Mouse (Mus musculus) kidney, postnatal 10 days (tissue): ENCODE results near the gene 2010111I01Rik.

ENCODE experiments used
- DNase-seq: peaks from one replicate; pipeline ENCODE4 v3.0.0; 2021; ENCODE audit warnings: mixed read lengths

2010111I01Rik gene

DNA sequence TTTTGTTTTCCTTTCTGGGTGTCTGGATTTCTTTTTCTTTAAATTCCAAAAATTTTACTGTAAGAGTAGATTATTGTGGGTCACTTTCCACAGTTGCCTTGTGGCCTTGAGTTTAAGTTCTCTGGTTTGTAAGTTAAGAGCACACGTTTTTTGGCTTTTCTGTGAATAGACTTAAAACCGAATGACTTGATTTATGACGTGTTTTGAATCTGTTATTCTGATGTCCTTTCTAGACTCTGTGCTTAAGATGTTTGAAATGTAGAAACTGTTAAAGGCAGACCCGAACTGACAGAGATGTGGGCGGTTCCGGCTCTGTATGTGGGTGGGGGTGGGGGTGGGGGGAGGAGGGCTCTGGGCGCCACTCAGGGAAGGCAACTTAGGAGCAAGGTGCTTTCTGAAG is 282.3 kb downstream of the 2010111I01Rik start:
- DNase-seq, result no peak

DNA sequence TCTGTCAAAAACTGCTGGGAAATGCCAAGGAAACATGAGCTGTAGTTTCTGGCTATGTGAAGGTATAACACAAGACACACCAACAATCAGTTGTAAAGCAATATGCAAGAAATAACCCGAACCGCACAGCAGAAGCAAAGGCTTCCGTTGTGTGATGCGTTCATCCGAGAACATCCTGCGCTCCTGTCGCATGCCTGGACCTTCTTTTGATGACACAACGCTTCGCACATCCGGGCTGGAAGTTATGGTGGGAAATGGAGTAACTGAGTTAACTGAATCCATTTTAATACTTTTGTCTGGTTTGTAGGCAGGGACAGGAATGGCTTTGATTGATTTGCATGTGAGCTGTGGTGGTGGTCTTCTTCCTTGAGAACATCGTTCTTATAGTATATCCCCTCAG is 282.9 kb downstream of the 2010111I01Rik start:
- DNase-seq, result no peak

DNA sequence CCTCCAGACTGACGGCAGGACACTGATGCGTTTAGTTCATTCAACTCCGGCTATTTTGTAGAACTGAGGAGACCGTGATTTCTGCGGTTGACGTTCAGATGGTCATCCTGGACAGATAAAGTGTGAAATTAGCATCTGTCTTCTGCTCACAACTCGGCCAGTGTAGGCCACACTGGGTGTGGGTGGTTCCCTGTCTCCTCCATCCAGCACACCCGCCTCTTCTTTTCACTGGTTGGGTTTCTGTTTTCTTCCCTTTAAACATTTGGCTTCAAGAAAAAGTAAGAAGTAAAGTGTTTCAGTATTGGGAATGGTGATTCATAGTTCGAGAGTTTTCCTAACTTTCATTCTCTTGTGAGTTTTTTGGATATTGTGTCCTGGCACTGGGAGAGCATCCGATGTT is 283.6 kb downstream of the 2010111I01Rik start:
- no peak for DNase-seq

DNA sequence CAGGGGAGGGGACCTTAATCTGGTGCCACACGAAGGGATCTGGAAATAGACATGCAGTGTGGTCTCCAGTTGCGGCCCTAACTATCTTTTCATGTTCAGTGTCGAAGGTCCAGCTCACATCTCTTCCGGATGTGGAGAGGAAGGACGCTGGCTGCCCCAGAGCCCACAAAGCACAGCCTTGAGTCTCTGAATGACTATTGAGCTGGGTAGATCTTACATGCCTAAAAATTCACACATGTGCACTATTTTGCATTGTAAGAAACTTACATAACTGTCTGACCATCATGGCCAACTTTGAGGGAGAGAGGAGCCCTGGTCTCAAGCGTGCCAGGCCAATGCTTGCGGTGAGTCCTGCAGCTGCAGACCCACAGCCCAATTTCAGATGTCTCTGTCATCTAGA is 284.5 kb downstream of the 2010111I01Rik start:
- no peak for DNase-seq

DNA sequence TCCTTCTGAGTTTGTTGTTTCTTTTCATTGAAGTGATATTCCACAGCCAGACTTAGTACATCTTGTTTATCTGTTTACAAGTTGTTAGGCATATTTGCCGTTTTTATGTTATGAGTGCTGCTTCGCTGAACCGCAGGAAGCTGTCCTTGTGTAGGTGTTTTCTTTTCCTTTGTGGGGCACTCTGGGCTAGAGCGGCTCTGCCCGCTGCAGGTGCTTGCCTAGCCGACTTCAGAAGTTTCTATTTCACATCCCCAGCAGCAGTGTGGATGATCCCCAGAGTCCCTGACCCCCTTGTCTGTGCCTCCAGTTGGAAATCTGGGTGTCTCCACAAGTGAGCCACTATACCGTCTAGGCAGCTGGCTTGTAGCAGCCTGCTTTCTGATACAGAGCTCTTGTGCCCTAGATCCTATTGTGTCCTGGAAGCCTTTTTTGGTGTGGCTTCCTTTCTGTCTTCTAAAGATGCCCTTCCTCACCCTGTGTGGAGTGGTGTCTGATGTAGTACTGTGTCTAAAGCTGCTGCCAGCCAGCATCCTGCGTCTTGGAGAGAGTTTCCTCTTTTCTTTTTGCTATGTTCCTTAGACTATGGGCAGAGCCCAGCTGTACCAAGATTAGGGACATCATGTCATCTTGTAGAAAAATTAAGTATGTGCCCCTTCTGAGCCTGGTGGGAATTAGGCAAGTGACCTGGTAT is 285.2 kb downstream of the 2010111I01Rik start:
- DNase-seq, result peak; percentile 30

DNA sequence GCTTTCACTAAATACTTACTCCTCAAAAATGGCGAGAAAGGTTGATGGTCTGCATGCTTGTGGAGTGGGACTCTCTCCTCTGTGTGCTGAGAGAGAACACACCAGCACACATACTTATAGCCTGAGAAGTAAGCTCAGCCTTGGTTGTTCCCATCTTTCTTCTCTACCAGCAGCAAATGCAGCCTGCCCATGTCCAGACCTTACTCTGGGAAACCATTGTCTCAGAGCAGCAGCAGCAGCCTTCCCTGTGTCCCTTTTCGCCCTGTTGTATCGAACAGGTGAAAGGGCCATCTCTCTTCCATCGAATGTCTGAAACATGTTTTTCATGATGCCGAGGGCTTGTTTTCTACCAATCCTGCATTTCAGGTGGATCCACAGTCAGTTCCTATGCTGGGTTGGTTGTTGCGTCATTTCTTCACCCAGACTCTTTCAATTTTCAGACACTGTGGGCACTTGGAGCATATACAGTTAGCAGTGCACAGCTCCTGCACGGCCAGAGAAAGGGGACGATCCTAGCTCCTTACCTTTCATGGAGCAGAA is 285.8 kb downstream of the 2010111I01Rik start:
- no peak for DNase-seq

DNA sequence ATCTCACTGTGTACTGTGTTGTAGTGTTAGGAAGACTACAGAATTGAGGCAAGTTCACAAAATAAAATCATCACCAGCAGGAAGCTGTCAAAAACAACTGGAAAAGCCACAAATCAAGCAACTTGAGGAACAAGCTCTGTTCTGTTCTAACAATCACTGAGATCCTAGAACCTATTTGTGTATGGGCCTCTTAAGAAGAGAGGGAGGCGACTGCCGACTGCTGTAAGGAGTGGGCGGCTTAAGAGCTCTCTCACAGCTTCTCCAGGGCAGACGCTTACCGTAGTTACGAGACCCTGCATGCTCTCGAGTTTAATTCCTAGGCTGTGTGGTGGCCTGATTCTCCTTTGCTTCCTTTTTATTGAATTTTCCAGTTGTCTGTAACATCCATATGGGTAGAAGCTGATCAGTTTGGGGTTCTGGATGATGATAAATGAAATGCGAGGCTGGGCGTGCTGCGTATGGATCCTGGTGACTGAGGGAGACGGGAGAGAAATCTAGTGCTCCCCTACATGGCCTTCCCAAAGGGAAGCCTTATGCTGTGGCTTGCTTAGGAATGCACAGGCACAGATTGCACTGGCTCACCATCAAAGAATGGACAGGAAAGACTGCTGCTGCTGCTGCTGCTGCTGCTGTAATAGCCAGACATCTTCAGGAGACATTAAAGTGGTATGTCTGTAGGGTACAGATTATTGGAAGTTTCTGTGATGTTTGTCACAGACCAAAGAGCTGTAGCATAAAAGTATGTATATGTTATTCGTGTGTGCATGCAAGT is 286.6 kb downstream of the 2010111I01Rik start:
- no peak for DNase-seq

DNA sequence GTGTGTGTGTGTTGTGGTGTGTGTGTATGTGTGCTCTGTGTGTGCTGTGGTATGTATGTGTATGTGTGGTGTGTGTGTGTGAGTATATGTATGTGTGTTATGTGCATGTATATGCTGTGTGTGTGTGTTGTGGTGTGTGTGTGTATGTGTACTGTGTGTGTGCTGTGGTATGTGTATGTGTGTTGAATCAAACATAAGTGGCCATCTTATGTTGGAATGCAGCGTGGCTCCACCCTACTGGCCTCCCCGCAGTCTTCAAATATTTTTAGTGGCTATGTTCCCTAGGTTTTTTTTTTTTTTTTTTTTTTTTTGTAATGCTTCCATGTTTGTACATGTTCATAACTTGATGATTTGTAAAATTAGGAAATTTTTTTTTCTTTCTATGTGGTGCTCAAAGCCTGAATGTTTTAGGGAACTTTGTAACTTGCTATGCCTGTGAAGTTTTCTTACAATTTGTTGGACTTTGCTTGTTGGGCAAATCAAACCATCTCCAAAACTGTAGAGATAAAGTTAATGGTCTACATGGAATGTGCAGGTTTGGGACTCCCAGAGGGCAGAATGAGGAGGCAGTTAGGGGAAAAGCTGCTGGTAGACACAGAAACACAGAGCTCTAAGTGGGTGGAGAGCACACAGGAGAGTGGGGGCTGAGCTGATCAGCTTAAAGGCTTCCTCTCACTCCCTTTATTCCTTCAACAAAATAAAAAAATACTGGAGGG is 287.8 kb downstream of the 2010111I01Rik start:
- DNase-seq, result no peak

DNA sequence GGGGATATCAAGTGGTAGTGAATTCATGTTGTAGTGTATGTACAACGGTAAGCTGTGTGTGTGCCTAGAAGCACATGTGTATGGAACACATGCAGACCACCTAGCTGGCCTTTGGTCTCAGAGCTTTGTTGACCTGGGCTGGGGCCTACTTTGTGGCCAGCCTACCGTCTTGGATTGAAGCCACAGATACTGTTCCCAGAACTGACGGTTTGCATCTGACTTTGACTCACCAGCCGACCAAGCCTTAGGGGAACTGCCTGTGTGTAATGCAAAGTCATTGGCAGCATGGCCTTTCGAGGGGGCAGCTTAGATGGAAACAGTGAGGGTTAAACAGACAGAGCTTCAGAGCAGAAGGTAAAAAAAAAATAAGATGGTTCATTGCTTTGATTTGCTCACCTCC is 288.5 kb downstream of the 2010111I01Rik start:
- DNase-seq, result no peak

DNA sequence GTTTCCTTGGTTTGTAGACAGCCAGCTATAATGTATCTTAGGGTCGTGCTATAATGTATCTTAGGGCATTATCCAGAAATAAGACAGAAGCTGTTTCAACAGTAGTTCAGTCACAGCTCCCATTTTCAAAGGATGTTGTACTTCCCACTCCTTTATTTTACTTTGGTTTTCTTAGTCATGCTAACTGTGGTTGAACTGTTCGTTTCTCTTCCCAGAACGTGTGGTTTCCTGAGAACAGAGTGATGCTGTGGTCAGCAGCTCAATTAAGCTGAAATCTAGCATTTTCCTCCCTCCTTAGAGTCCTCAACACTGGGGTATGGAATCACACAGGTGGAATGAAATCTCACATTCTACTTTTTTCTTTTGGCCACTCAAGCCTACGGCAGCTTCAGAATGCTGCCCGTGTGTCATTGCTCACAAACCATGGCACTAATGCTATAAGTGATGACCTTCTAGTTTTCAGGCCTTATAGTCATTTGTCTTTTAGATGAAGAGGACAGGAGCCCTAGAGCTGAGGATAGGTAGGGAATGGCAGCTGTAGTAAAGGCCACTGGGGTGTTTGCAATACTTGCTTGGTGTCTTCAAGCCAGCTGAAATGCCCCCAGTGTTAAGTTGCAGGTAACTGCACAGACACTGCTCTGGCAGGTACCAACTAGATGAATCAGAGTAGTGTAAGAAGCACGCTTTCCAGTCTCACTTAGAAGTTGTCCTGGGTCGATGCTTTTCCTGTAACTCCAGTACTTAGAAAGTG is 289.4 kb downstream of the 2010111I01Rik start:
- DNase-seq, result no peak

DNA sequence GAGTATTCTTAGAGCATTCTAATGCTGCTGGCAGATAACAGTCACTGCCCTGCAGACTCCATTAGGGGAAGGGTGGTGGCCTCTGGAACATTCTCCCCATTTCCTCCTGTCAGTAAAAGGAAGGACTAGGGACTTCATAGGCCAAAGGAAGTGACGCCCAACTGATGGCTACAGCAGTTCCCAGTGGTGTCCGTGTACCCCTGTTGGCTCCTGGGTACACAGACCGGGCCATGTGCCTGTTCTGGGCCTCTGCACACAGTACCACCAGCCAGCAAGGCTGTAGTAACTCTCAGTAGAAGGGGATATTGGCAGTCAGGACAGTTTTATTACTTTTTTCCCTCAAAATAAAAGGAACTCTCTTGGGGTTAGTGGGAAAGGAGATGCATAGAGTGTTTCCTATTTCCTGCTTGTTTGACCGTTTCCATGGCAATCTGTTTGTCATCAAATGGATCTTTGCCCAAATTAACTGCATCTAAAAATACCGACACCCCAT is 290.9 kb downstream of the 2010111I01Rik start:
- DNase-seq, result no peak

DNA sequence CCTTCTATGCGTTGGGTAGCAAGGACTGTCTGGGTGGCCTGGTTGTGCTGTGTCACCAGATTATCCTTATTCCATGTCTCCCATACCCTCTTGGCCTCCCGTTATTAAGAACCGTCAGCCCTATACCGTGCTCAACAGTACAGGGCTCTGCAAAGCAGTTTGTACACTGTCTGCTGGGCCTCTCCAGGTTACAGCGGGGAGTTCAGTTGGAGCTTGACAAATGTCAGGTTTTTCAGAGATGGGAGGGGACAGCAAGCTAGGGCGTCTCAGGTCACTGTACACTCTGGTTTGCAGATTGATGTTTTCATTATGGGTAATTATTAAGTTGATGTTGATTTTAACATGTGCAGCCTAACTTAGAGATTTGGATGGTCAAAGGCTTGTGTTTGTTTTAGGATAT is 291.5 kb downstream of the 2010111I01Rik start:
- no peak for DNase-seq

DNA sequence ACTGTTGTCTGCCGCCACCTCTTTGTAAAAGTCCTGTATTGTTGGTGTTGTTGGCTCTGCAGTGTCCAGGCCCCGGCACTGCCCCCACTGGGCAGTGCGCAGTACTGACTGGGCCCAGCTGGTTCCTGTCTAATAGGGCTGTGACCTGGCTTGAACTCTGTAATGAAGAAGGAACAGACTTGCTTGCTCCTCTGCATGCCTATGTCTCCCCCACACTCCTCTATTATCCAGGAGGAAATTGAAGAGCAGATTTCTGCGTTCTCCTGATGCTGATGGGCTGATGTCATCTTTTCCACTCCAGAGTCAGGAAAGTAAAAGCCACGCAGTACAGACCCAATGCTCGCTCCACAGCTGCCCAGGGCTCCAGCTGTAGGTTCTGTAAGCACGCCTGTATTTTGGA is 292.1 kb downstream of the 2010111I01Rik start:
- DNase-seq, result peak; percentile 83

DNA sequence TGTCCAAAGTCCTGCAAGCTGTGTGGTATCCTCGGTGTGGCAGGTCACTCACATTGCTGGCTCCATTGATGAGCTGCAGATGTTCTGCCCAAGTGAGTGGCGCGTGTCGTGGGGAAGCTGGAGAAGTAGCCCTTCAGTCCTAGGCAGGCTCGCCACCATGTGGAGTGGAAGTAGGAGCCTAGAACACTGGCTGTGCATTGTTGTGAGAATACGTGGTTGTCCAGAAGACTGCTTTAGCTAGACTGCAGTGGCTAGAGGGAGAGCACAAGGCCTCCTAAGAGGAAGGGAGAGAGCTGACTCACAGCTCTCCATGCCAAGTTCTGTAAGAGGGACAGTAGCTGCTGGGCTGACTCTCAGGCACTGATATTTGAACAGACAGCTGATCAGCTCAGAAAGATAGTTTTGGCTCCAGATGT is 293.5 kb downstream of the 2010111I01Rik start:
- DNase-seq, result no peak

DNA sequence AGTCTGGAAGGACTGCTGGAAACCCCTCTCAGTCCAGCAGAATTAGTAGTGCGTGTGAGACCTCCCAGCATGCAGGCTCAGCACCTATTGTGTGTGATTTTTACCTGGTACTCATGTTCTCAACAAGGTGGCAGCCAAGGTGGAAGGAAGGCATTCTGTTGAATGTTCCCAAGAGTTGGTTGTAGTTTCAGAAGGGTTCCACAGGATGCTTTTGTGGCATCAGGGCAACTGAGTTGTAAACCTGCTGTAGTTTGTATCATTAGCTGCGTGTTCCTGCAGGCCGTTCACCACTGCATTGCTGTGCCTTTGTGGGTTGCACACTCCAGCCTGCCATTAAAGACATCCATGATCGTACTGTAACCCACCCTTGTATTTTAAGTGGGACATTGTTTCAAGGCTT is 294.0 kb downstream of the 2010111I01Rik start:
- DNase-seq, result no peak

DNA sequence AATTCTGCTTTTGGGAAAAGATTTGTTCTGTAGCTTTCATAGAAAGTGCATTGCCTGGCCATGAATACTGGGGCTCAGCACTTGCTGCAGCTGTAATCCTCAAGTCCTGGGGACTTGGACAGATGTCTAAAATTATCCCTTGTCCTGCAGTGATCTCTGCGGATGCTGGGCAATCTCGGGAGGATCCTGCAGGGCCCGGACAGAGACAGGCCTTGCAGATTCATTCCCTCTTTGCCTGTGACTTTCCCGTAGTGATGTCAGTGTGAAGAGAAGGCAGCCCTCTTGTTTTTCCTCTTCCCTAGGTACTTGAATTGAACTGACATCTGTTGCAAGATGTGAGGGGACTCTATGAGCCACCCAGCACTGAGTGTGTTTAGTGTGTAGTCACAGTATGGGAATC is 295.4 kb downstream of the 2010111I01Rik start:
- DNase-seq, result no peak

DNA sequence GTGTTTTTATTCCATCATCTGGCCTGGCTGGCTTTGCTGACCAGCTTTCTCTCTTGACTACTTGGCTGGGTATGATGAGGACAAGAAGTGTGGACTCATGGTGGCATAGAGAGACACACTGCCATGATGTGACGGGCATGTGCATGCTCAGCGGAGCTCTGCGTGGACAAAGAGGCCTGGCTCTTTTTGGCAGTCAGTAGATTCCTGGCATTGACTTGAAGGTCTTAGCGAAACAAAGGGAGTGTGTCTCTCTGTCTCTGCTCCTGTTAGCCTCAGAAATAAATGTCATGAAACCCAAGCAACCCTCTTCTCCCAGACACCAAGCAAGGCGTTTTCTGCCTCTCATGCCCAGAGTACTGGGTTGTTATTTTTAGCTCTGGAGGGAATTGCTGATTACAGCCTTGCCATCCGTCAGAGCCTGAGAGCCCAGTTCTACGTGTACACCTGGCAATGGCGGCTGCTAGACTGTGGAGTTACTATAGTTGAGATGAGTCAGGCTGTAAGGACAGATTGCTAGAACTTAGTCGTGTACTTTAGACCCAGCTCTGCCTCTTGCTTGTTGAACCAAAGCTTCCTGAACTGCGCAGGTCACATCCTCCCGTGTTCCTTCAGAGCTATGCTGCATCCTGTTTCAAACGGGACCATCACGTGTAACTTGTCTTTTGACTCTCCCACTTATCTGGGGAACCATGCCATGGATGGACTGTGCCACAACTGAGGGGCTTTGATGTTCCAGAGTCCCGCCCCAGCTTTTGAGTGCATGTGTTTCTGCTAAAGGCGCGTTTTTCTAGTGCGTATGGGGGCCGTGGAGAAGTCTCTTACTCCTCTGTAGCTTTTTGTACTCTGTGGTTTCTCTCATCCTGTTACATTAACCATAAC is 296.3 kb downstream of the 2010111I01Rik start:
- no peak for DNase-seq

DNA sequence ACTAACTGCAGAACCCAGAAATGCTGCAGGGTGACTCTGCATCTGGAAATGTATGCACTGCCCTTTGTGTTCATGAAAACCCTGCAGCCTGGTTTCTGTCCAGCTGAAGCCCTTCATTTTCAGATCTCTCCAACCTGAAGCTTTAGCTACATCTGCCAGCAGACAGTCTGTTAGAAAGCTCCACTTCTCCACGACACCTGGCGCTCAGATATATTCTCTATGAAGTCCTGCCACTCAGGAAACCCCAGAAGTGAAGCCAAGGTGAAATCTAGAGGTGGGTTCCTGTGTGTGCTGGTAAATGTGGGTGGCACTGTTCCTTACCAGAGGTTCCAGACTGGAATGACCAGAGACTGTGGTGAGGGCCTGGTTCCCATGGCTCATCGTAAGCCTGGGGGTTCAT is 297.0 kb downstream of the 2010111I01Rik start:
- no peak for DNase-seq

DNA sequence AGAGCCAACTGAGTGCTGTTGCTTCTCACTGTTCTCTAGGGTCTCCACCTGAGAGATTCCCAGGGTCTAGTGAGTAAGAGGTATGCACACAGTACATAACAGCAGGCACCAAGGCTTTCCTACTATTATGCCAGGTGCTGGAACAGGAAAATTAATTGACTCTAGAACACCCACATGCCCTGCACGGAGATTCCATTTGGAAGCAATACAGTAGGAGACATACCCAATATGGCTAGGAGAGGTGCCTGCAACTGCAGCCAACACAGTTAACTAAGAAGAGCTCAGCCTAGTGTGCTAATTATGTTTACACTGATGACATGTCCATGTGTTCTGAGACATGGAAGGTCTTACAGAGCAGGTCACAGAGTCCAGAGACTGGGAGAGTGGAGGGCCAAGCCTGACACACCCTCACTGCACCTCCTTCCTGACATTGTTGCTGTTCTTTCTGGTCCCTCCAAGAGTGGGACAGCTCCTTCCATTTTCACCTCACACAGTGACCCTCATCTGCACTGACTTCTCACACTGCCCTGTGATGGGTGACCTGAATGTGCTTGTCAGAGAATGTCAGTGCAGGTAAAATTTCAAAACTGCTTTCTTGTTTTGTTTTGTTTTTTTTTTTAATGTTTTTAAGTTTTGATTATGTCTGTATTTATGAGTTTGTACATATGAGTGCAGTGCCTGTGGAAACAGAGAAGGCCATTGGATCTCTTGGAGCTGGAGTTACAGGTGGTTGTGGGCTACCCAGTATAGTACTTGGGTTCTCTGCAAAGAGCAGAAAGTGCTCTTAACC is 297.7 kb downstream of the 2010111I01Rik start:
- no peak for DNase-seq

DNA sequence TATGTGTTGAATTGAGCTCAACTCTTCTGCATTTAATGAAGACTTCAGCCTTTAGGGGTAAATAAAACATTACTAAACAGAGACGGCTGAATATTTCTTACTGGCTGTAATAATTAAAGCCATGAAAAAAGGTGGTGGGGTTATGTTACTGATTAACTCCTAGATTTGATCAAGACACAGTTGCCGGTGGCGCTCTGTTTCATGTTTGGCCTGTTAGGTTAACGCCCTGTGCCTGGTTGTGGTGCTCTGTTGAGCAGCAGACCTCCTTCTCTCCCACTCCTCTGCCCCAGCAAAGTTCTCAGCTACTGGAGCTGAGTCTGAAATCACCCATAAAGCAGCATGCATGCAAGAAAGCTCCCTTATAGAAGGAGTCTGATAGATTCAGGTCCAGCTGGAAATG is 303.7 kb downstream of the 2010111I01Rik start:
- DNase-seq, result peak; percentile 57

DNA sequence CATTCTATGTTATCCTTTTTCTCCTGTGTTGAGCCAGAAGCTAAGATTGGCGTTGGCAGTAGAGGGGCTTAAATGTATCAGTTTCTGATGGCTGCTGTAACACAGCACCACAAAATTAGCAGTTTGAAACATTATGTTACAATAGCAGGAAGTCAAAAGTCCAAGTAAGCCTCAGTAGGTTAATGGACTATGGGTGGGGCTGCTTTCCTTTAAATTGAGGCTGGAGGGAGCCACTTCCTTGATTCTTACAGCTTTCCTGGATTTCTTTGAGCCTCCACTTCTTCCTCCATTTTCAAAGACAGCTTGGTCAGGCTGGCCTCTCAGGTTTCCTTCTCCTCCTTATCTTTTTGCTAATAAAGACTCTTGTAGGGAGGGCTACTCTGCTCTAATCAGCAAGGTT is 304.1 kb downstream of the 2010111I01Rik start:
- DNase-seq, result no peak
